Mouse (Mus musculus) CD8-positive naive resting alpha-beta T cell, adult 57 days (primary cell): ENCODE data around the gene Grik1. TPM values are rescaled to one million over a fixed set of nuclear protein-coding genes. Genes with fewer than 3 reads are reported as not detected.

Experiments
- total RNA-seq: library from RNA; stranded (reverse); gene quantifications from one replicate; pipeline ENCODE4 v1.2.4, GENCODE M21; 2023

The Grik1 gene
- not detected for total RNA-seq

GRCm38 (mm10) chr16:88290132-88290772 is at the start of gene Grik1:
Gene Grik1 (minus strand): TSS chr16:88290265.

Other genes starting within 250 kb of the Grik1 start
- not detected for gene Cldn17, start 216.7 kb upstream of the Grik1 start, total RNA-seq